Mouse (Mus musculus) left cerebral cortex, adult 8-10 months (tissue): ENCODE results near the gene Dok5. TPM values are rescaled to one million over a fixed set of nuclear protein-coding genes. Genes with fewer than 3 reads are reported as not detected.

Experiments
- DNase-seq, 2 experiments: peaks; one replicate each; pipeline ENCODE4 v3.0.0; 2022; ENCODE audit warnings: low spot score in 2 of 2
- total RNA-seq, 4 experiments: library from RNA; stranded (reverse); gene quantifications; 2 replicates each; pipeline ENCODE4 v1.2.4; 2022

The Dok5 gene
- total RNA-seq, 4 experiments from 2014 or later = 26.9 to 29.5 (median 27.9) TPM

DNA sequence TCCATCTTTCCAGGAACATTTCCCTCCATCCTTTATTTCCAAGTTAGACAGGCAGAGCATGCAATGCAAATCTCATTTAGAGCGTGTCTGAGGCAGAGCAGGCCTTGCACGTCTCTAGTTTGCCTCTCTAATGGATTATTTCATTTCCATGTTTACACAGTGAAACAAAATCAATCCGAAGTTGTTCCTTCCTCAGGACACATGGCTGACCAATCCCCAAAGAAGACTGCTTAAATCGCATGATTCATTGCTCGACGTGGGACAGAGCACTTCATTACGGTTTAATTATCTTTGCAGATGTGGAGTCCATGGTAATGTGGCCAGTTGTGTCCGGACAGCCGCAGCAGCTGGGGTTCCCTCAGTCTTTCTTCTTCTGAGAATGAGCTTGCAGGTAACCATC, 194.6 kb downstream of the Dok5 start:
- DNase-seq = no peak

Other genes with a start within 250 kb of the Dok5 start
- gene Pfdn4, start 235.4 kb upstream of the Dok5 start, total RNA-seq = 10 to 100 TPM; 21.4 to 32.9 (median 29.2) TPM
- gene Cyp24a1, start 234.7 kb upstream of the Dok5 start, total RNA-seq = not detected
- not detected for gene 4930470P17Rik, start 129.8 kb upstream of the Dok5 start, total RNA-seq